Mouse (Mus musculus): ENCODE data around the gene Tmed11.

GRCm38 (mm10) chr5:108741844-108742243 is 53.3 kb downstream of the Tmed11 start:
- no peak for TF ChIP-seq CTCF (IDR thresholded peaks at IDR 0.05; ENCODE audit: low read depth)
- no peak for TF ChIP-seq EP300 (IDR thresholded peaks at IDR 0.05; ENCODE audit: low read depth)

Measured in liver, postnatal 0 days (tissue).